Mouse (Mus musculus): ENCODE measurements around the gene Brk1. TPM values are rescaled to one million over a fixed set of nuclear protein-coding genes. Genes with fewer than 3 reads are reported as not detected.

The Brk1 gene
- polyA plus RNA-seq (2016; fragmentation: Nextera tagmentation; extraction: Ambion mirVana): 184 and 196 TPM in 2 replicates

DNA sequence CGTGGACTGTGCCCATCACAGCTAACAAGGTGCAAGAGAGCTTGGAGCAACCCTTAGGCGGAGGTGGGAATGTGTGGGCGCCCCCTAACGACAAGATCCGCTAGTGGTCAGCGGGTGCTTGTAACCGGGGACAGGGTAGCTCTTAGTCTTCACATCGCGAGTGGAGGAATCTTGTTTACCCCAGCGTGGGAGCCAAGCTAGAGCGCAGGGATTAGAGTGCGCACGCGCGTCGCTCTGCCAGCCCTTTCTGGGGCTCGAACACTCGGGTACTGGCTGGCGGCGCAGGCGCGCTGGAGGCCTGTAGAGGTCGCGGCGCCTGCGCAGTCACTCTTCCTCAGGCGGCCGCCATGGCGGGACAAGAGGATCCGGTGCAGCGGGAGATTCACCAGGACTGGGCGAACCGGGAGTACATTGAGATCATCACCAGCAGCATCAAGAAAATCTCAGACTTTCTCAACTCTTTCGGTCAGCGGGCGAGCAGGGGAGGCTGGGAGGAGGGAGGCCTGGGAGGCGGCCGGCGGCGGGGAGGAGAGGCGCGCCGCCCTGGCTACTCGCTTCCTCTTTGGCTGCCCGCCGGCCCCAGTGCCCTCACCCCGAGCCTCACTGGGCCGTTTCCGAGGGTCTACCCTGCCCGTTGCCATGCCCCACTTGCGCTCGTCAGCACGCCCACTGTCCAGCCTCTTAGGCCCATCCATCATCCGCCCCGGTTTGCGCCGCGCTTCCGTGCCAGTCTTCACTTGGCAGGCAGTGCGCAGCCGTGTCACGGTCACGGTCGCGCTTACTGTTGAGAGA, at the start of gene Brk1:
Brk1 (plus strand) TSS at position 341 of the 792 bp plus-strand sequence.
- peaks cover 28% of the 10 kb centered on the region for H3K4me1 ChIP-seq
- H3K9me3 ChIP-seq: no peaks in the 10 kb centered on the region
- peak within 1 kb of the TSS; percentile 93 for H3K9ac ChIP-seq (replicated peaks)
- ATAC-seq (ENCODE audit: low FRiP score, low read depth): peak; percentile 92
- H3K4me3 ChIP-seq: peak within 1 kb of the TSS; percentile 95
- under 1% methylated on average over 65 of the region's 65 CpGs for WGBS
- H3K36me3 ChIP-seq: no peaks in the 10 kb centered on the region
- H3K4me2 ChIP-seq (replicated peaks): peak within 1 kb of the TSS; percentile 89
- H3K27me3 ChIP-seq: no peaks in the 10 kb centered on the region
- peak within 1 kb of the TSS; percentile 72 for H3K27ac ChIP-seq (replicated peaks)

DNA sequence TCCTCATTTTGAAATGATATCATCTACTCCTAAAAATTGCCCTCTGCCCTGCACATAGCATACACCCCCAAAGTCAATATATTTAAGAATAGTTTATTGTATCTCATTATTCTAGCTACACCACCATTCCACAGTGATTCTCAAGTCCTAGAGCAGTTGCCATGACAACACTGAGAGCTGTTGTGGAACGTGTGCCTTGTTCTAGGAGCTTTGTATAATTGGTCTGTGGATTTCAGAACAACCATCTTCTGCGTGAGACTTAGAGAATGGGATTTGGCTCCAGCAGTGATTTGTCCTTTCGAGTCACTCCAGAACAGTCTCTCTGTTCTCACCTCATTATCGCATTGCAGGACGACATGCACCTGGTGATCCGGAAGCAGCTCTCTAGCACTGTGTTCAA, 44.8 kb upstream of the Brk1 start:
- ATAC-seq (ENCODE audit: low FRiP score, low read depth): no peak
- no peak overlapping the region for H3K4me3 ChIP-seq

DNA sequence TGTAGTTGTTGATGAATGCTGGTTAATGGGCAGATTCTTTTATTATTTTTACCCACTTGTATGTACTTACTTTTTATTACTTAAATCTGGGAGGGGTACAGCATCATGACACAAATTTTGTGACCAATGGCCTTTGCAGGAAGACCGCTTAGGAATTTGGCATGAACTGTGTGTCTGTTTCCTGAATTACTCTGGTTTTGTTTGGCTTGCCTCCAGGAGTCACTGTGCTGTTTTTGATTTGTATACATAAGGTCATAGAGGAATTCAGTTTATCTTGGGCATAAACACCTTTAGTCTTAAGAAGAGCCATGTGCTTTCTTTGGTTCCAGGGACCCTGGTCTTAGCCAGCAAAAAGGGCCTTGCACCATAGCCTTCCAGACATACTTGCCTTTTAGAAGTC, 40.0 kb upstream of the Brk1 start:
- Histone ChIP-seq H3K36me3 (peaks cover 37% of the 10 kb centered on the region), H3K4me1 (no peaks in the 10 kb centered on the region), H3K4me3 (no peak overlapping the region), H3K9me3 (no peaks in the 10 kb centered on the region), H3K27me3 (no peaks in the 10 kb centered on the region), H3K27ac (replicated peaks) (no peak overlapping the region), H3K9ac (replicated peaks) (no peak overlapping the region), H3K4me2 (replicated peaks) (no peak overlapping the region)
- no peak for ATAC-seq (ENCODE audit: low FRiP score, low read depth)
- 88% methylated on average over 1 of the region's 1 CpGs for WGBS

More for the DNA sequence above, 44.8 kb upstream of the Brk1 start:
- Histone ChIP-seq H3K4me2 (replicated peaks) (no peak overlapping the region), H3K4me1 (no peaks in the 10 kb centered on the region), H3K9me3 (no peaks in the 10 kb centered on the region), H3K27ac (replicated peaks) (no peak overlapping the region), H3K27me3 (no peaks in the 10 kb centered on the region), H3K9ac (replicated peaks) (no peak overlapping the region), H3K36me3 (peaks cover 22% of the 10 kb centered on the region)
- 68% methylated on average over 6 of the region's 6 CpGs for WGBS

DNA sequence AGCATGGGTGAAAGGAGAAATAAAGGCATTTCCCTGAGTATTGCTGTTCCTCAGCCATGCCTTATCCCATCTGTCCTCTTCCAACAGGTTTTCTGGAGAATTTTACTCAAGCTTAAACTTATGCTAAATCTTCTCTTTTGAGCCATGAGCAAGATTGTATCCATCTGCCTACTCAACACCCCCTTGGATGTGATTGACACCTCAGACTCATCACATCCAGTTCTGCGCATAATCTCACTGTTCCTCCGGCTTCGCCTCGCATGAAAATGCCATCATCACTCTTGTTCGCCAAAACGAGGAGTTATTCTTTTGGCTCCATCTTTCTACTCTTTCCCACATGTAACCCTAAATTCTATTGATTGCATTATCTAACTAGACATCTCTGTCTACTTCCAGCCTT, 28.5 kb upstream of the Brk1 start:
- H3K4me3 ChIP-seq: no peak overlapping the region
- WGBS: 98% methylated on average over 6 of the region's 6 CpGs
- H3K27ac ChIP-seq (replicated peaks): no peak overlapping the region
- ATAC-seq (ENCODE audit: low FRiP score, low read depth): no peak
- H3K36me3 ChIP-seq: peaks cover 38% of the 10 kb centered on the region
- H3K9ac ChIP-seq (replicated peaks): no peak overlapping the region
- H3K9me3 ChIP-seq: no peaks in the 10 kb centered on the region
- H3K4me1 ChIP-seq: no peaks in the 10 kb centered on the region
- H3K27me3 ChIP-seq: no peaks in the 10 kb centered on the region
- no peak overlapping the region for H3K4me2 ChIP-seq (replicated peaks)

DNA sequence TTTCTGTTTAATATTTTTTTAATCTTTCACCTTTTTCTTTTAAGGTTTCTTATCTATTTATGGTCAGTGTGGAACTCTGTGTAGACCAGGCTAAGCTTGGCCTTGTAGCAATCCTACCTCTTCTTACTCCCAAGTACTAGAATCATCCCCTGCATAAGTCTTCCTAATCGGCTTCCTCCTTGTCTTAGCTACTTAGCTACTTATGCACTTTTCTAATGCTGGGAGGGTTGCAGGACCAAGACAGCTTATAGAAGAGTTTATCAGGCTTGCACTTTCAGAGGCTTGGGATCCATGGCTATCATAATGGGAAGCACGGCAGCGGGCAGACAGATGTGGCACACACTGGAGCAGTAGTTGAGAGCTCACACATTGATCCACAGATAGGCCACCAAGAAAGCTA, 25.3 kb upstream of the Brk1 start:
- Histone ChIP-seq H3K36me3 (peaks cover 22% of the 10 kb centered on the region), H3K27me3 (no peaks in the 10 kb centered on the region), H3K4me3 (no peak overlapping the region), H3K27ac (replicated peaks) (no peak overlapping the region), H3K4me2 (replicated peaks) (no peak overlapping the region), H3K4me1 (no peaks in the 10 kb centered on the region), H3K9me3 (no peaks in the 10 kb centered on the region), H3K9ac (replicated peaks) (no peak overlapping the region)
- no peak for ATAC-seq (ENCODE audit: low FRiP score, low read depth)
- WGBS: 95% methylated on average over 3 of the region's 3 CpGs

DNA sequence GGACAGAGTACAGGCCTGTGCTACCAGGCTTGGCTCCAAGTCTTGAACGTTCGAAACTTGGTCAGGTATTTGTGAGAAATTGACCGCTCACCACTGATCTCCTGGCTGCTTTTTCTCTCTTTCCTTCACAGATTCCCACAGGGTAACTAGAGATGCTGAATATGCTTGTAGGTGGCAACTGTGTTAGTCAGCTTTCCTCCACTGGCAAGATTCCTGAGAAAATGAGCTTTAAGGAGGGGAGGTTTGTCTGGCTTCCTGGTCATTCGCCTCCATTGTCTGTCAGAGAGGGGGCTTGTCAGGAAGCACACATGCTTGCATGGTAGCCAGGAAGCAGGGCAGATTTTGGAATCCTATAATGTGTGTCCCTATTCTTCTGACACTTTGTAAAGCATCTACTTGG, 21.5 kb upstream of the Brk1 start:
- Histone ChIP-seq H3K4me3 (no peak overlapping the region), H3K4me1 (no peaks in the 10 kb centered on the region), H3K27me3 (no peaks in the 10 kb centered on the region), H3K4me2 (replicated peaks) (no peak overlapping the region), H3K9ac (replicated peaks) (no peak overlapping the region), H3K9me3 (no peaks in the 10 kb centered on the region), H3K27ac (replicated peaks) (no peak overlapping the region), H3K36me3 (peaks cover 17% of the 10 kb centered on the region; the same call in 1 of the 2 replicates)
- WGBS: 92% methylated on average over 4 of the region's 4 CpGs
- ATAC-seq (ENCODE audit: low FRiP score, low read depth): no peak

DNA sequence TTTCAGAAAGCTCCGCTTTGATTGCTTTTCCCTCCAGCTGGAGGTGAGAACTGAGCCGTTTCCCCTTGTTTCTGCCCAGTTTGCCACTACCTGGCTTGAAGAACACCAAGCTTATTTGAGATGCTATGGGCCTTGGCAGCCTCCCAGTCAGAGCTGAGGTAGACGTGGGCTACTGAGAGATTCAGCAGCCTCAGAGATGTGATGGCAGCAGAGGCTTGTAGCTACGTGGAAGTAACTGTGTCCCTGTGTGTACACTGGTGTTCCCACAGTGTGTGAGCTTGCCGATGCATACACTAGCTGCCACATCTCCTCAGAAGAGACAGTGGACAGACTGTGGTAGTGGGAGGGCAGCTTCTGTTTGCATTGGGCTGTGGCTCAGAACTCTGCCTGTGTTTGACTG, 19.5 kb upstream of the Brk1 start:
- Histone ChIP-seq H3K4me2 (replicated peaks) (no peak overlapping the region), H3K4me3 (no peak overlapping the region), H3K27ac (replicated peaks) (no peak overlapping the region), H3K9me3 (no peaks in the 10 kb centered on the region), H3K36me3 (0 out of 2 replicates have a peak, but pooled peaks cover 13% of the 10 kb centered on the region), H3K9ac (replicated peaks) (no peak overlapping the region), H3K27me3 (no peaks in the 10 kb centered on the region), H3K4me1 (no peaks in the 10 kb centered on the region)
- ATAC-seq (ENCODE audit: low FRiP score, low read depth): no peak
- WGBS: 94% methylated on average over 5 of the region's 5 CpGs

DNA sequence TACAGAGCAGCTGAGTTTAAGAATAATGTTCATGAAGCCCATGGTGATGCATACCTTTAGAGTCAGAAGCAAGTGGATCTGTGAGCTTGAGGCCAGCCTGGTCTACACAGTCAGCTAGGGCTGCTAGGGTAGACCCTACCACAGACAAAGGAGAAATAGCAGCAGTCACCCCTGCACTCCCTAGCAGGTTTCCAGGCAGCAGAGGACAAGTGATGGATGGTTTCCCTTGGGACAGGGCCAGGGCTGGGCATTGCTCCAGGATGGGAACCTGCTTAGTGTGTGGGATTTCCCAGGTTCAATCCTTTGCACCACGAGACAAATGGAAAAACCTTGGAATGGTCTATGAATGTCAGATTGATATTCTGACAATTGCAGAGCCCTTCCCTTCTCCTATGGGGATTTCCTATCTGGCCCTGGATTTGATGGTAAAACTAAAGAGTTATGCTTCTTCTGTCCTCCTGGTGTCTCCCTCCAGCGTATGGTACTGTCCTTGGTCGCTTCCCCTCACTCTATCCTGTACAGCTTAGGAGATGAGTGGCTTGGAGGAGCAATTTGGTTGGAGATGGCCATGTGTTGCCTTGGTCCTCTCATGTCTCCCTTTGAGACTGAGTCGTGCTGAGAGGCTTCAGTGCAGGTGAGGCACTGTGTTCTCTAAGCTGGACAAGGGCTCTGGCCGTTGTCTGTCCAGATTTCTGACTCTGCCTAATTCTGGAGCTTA, 17.9 kb upstream of the Brk1 start:
- H3K9ac ChIP-seq (replicated peaks): no peak overlapping the region
- H3K27me3 ChIP-seq: no peaks in the 10 kb centered on the region
- no peaks in the 10 kb centered on the region for H3K4me1 ChIP-seq
- H3K4me3 ChIP-seq: no peak overlapping the region
- 84% methylated on average over 5 of the region's 5 CpGs for WGBS
- ATAC-seq (ENCODE audit: low FRiP score, low read depth): no peak
- H3K4me2 ChIP-seq (replicated peaks): no peak overlapping the region
- H3K27ac ChIP-seq (replicated peaks): no peak overlapping the region
- H3K9me3 ChIP-seq: no peaks in the 10 kb centered on the region
- 0 out of 2 replicates have a peak, but pooled peaks cover 8% of the 10 kb centered on the region for H3K36me3 ChIP-seq

DNA sequence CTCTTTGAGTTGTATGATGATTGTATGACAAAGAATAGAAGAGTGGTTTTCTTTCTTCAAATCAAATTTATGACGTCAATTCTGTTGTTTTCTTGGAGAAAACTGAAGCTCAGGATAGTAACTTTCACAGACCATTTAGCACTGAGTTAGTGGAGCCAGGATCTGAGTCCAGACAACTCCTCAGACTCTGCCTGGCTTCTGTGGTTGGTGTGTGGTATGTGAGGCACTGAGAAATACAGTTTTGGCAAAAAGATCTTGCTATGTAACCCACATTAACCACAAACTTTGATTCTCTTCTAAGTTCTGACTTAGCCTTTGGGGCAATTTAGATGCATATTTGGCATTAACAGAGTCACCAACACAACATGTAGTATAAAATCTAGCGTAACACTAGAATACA, 11.9 kb upstream of the Brk1 start:
- Histone ChIP-seq H3K4me2 (replicated peaks) (no peak overlapping the region), H3K9me3 (no peaks in the 10 kb centered on the region), H3K36me3 (no peaks in the 10 kb centered on the region), H3K27me3 (no peaks in the 10 kb centered on the region), H3K4me3 (no peak overlapping the region), H3K4me1 (no peaks in the 10 kb centered on the region), H3K27ac (replicated peaks) (no peak overlapping the region), H3K9ac (replicated peaks) (no peak overlapping the region)
- WGBS: 95% methylated on average over 2 of the region's 2 CpGs
- no peak for ATAC-seq (ENCODE audit: low FRiP score, low read depth)

DNA sequence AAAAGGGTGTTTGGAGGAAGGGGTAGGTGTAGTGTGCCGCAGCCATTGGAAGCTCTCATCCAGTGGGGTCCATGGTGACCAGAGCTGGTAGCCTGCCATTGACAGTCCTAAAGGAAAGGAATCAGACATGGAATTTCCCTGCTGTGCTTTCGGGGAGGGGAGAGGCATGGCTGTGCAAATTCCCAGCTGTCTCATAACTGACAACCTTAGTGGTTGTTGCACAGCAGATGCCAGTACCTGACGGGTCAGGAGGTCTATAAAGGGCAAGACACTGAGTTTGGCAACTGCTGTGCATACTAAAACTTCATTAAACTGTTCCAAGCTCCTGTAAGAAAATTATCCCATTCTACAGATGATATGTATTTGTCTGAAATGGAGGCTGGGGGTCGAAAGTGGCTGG, 6.6 kb upstream of the Brk1 start:
- H3K4me3 ChIP-seq: no peak overlapping the region
- H3K9ac ChIP-seq (replicated peaks): no peak overlapping the region
- no peak for ATAC-seq (ENCODE audit: low FRiP score, low read depth)
- no peak overlapping the region for H3K4me2 ChIP-seq (replicated peaks)
- no peaks in the 10 kb centered on the region for H3K27me3 ChIP-seq
- 89% methylated on average over 4 of the region's 4 CpGs for WGBS
- no peaks in the 10 kb centered on the region for H3K36me3 ChIP-seq
- H3K27ac ChIP-seq (replicated peaks): no peak overlapping the region
- no peaks in the 10 kb centered on the region for H3K9me3 ChIP-seq
- H3K4me1 ChIP-seq: peaks cover 7% of the 10 kb centered on the region

DNA sequence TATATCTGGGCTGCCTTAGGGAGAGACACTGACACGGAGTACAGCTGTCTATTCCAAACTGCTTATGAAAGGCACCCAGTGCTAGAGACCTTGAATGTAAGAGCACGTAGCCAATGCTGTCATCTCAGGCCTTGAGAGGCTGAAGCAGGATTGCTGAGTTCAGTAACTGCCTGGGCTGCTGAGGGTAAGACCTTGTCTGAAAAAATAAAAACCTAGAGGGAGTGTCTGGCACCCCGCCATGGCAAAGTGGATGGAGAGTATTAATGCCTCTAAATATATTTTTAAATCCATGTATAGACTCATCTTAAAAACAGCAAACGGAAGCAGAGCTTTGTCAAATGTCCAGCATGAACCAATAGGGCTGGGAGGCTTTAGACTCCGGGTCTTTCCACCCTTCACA, 4.7 kb upstream of the Brk1 start:
- Histone ChIP-seq H3K4me3 (no peak overlapping the region), H3K9ac (replicated peaks) (no peak overlapping the region), H3K27ac (replicated peaks) (no peak overlapping the region), H3K9me3 (no peaks in the 10 kb centered on the region), H3K4me2 (replicated peaks) (no peak overlapping the region), H3K36me3 (no peaks in the 10 kb centered on the region), H3K27me3 (no peaks in the 10 kb centered on the region), H3K4me1 (peaks cover 10% of the 10 kb centered on the region)
- ATAC-seq (ENCODE audit: low FRiP score, low read depth): no peak
- WGBS: 73% methylated on average over 5 of the region's 5 CpGs

DNA sequence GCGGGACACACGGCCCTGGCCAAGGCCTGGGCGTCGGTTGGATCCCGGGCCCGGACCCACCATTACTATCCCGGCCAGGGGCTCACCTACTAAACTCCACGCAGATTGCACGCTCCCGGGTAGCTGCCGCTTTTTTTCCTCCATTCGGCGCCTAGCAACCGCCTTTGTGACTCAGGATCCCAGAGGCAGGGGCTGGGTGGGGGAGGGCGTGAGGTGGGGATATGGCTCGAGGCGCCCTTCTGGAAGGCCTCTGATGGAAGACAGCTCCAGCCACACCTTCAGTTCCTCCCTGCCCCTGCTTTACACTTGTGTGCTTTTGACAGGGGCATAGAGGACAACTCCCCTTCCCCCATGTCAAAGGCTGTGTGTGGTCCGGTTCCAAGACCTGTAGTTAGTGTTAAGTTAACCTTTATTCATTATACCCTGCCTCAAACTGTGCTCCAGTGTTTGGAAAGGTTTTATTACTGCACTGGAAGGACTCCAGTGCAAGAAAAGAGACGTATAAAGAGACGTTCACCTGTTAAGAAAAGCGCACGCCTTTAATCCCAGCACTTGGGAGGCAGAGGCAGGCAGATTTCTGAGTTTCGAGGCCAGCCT, 3.9 kb upstream of the Brk1 start, which contains the start of gene Fancd2os:
Fancd2os (minus strand) TSS at position 173 of the 597 bp plus-strand sequence.
- Histone ChIP-seq H3K9me3 (no peaks in the 10 kb centered on the region), H3K4me2 (replicated peaks) (peak within 1 kb of the TSS; percentile 25), H3K36me3 (no peaks in the 10 kb centered on the region), H3K4me1 (peaks cover 15% of the 10 kb centered on the region), H3K27me3 (no peaks in the 10 kb centered on the region), H3K4me3 (no peak within 1 kb of the TSS), H3K9ac (replicated peaks) (no peak within 1 kb of the TSS; the same call in 1 of the 2 replicates), H3K27ac (replicated peaks) (no peak within 1 kb of the TSS)
- ATAC-seq (ENCODE audit: low FRiP score, low read depth): 0 out of 2 replicates have a peak, but pooled peaks have one; percentile 8
- 36% methylated on average over 23 of the region's 23 CpGs for WGBS

Data from midbrain, embryonic 12.5 days (tissue).